Mouse (Mus musculus) liver, adult 2 months (tissue): ENCODE data around the gene Car12.

Experiments
- CTCF ChIP-seq: fragments of 200-500 bp; IDR thresholded peaks from 2 replicates; pipeline ENCODE4 v1.5.1; 2011; ENCODE audit warnings: low read depth, low read length, control low read depth
- POLR2A ChIP-seq: fragments of 200-500 bp; IDR thresholded peaks from 2 replicates; pipeline ENCODE4 v1.6.1; 2011; ENCODE audit warnings: low read length, control low read depth; ENCODE audit not compliant: insufficient read depth; ENCODE audit errors: extremely low read depth

DNA sequence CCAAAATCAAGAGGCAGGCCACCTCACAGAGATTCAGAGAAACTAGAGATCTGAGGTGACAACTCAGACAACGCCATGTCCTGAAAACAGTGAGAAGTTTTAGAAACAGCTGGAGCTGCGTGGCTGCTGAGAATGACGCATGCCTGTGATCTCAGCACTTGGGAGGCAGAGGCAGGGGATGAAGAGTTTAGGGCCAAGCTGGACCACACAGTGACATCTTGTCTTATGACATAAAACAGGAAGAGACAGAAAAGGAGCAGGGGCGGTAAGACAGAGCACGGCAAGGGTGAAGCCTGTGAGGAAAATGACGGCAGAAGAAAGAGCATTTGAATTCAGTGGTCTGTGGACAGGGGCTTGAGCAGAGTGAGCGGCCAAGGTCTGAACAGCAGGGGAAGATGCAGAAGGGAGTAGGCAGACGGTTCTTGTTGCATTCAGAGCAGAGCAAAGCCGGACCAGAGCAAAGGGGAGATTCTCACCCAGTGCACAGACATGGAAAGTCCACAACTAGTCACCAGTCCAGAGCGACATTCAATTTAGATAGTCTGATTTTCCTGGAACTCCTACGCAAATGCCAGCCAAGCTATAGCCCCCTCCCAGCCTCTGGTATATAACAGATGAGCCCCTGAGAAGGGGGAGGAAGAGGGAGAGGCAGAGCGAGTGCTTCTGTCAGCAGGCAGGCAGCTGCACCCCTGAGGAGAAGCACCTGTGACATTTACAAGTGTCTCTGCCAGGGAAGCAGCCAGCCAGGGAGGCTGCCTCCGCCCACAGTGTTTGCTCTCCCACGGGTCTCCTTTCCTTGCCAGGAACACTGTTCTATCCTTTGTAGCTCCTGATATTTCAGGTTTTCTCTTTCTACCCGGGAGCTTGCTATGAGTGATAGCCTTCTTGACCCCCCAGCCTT lies 19.6 kb downstream of the Car12 start:
- TF ChIP-seq POLR2A (no peak), CTCF (no peak)
